Mouse (Mus musculus) megakaryocyte, embryonic 14.5 days (primary cell): Measurements from ENCODE around the gene Jpt1.

Experiments used
- FLI1 ChIP-seq: IDR thresholded peaks from 2 replicates; pipeline ENCODE4 v1.6.1; 2012; ENCODE audit warnings: low read length, inconsistent platforms, mixed read lengths
- GATA1 ChIP-seq: IDR thresholded peaks from 3 replicates; pipeline ENCODE4 v1.6.1; 2012; ENCODE audit warnings: mixed read lengths, low read length, inconsistent platforms, borderline replicate concordance

GRCm38 (mm10) chr11:115521080-115521479 lies 6.9 kb upstream of the Jpt1 start:
- TF ChIP-seq FLI1 (no peak), GATA1 (no peak)
